In genomic region chr16:57398387-57399214, GRCm38 (mm10) we compare ENCODE assay signal across 9 mouse cellular contexts. TPM values are rescaled to one million over a fixed set of nuclear protein-coding genes. Genes with fewer than 3 reads are reported as not detected.
DNase-seq lines count a peak whose midpoint lies in the region; ATAC-seq and TF ChIP-seq lines count a peak whose summit lies in the region.
"Had no signal": no experiment of that assay in that cellular context is flagged by ENCODE, and none has a peak within 500 bp of the region (broad histone marks: within the 10 kb centered on the region; RNA-seq: fewer than 3 reads in every experiment).

No protein-coding gene starts in this region.

- peak; percentile 63 to 71 for DNase-seq in CD8-positive naive resting alpha-beta T cell, adult 2 months (ENCODE audit: low read depth in 2 of 2, low spot score in 2 of 2)
- DNase-seq in forebrain, embryonic 10.5 days (ENCODE audit: extremely low spot score, low spot score), result peak; percentile 49
- peak; percentile 77 to 80 for DNase-seq in heart, postnatal 36 days
- DNase-seq in layer of hippocampus, adult 11-12 months (ENCODE audit: low spot score), result peak; percentile 74
- DNase-seq in ovary, postnatal 36 days (ENCODE audit: low spot score), result peak; percentile 41
- DNase-seq in thymus, postnatal 25 days, result peak; percentile 69

- TF ChIP-seq POLR2A in bone marrow, adult 2 months (IDR thresholded peaks at IDR 0.05; ENCODE audit: borderline replicate concordance, control insufficient read depth, low read depth, low read length), result no peak

- H3K27ac ChIP-seq in bone marrow, adult 2 months (ENCODE audit: control insufficient read depth, insufficient read depth, low read depth, low read length, poor library complexity), result no peak overlapping the region
- H3K27ac ChIP-seq in forebrain, embryonic 10.5 days, result no peak overlapping the region
- H3K27ac ChIP-seq in lung, embryonic 15.5 days, result 0 out of 2 replicates have a peak overlapping the region, but pooled peaks have one; percentile 4
- H3K27ac ChIP-seq: embryonic facial prominence, embryonic 15.5 days had no signal

- no peak overlapping the region for H3K9ac ChIP-seq in lung, embryonic 15.5 days
- H3K9ac ChIP-seq: embryonic facial prominence, embryonic 15.5 days had no signal

- TF ChIP-seq CTCF in bone marrow, adult 2 months (IDR thresholded peaks at IDR 0.05; ENCODE audit: control insufficient read depth, insufficient read depth, low read length), result peak; percentile 34

- no peak overlapping the region for H3K4me2 ChIP-seq in lung, embryonic 15.5 days
- H3K4me2 ChIP-seq: embryonic facial prominence, embryonic 15.5 days had no signal

- 63% methylated on average over 18 of the region's 18 CpGs for WGBS in bone marrow, adult 2 months
- WGBS in forebrain, embryonic 10.5 days, result 58% methylated on average over 18 of the region's 18 CpGs
- 49% methylated on average over 18 of the region's 18 CpGs for whole genome bisulfite sequencing in lung, embryonic 15.5 days

- H3K4me1 ChIP-seq in bone marrow, adult 2 months (ENCODE audit: control insufficient read depth, insufficient read depth, low read length), result no peaks in the 10 kb centered on the region; the same call in 1 of the 2 replicates
- H3K4me1 ChIP-seq in forebrain, embryonic 10.5 days, result peaks cover 13% of the 10 kb centered on the region
- H3K4me1 ChIP-seq in lung, embryonic 15.5 days, result peaks cover 28% of the 10 kb centered on the region

- no peaks in the 10 kb centered on the region for H3K9me3 ChIP-seq in forebrain, embryonic 10.5 days
- no peaks in the 10 kb centered on the region for H3K9me3 ChIP-seq in lung, embryonic 15.5 days
- H3K9me3 ChIP-seq: embryonic facial prominence, embryonic 15.5 days had no signal

- ATAC-seq in lung, embryonic 15.5 days (ENCODE audit: borderline replicate concordance, extremely low read depth, low FRiP score, low TSS enrichment), result peak; percentile 23; the same call in 1 of the 2 replicates

- intact Hi-C loops in heart, postnatal 36 days (cut with DNase I), result loop anchor here (1.0 to 2.0 kb wide), 4 partner anchors 36 to 178 kb away; no protein-coding TSS in a partner anchor

- no peaks in the 10 kb centered on the region for H3K36me3 ChIP-seq in forebrain, embryonic 10.5 days (replicated peaks)
- no peaks in the 10 kb centered on the region for H3K36me3 ChIP-seq in lung, embryonic 15.5 days
- H3K36me3 ChIP-seq: embryonic facial prominence, embryonic 15.5 days had no signal

- H3K27me3 ChIP-seq in forebrain, embryonic 10.5 days (ENCODE audit: poor library complexity, severe bottlenecking), result no peaks in the 10 kb centered on the region
- no peaks in the 10 kb centered on the region for H3K27me3 ChIP-seq in lung, embryonic 15.5 days
- H3K27me3 ChIP-seq: embryonic facial prominence, embryonic 15.5 days had no signal

- H3K4me3 ChIP-seq in bone marrow, adult 2 months (replicated peaks; ENCODE audit: control insufficient read depth, low read depth, low read length), result no peak overlapping the region
- H3K4me3 ChIP-seq in forebrain, embryonic 10.5 days, result no peak overlapping the region
- H3K4me3 ChIP-seq in lung, embryonic 15.5 days, result no peak overlapping the region
- H3K4me3 ChIP-seq: embryonic facial prominence, embryonic 15.5 days had no signal

RNA-seq across cellular contexts. Expression of gene Filip1l, which starts 45.7 kb away (rescaled TPM):
- polyA plus RNA-seq in bone marrow, adult 2 months (2011; ENCODE audit: insufficient read depth, insufficient read length, low replicate concordance, missing spikeins), result 10.6 and 13.8 TPM in 2 replicates
- polyA plus RNA-seq in forebrain, embryonic 10.5 days (2016; fragmentation: Nextera tagmentation; extraction: Ambion mirVana), result 6.3 and 6.7 TPM in 2 replicates
- 10 to 100 TPM; 35.4 to 37.8 TPM for total RNA-seq in heart, postnatal 36 days (2021)
- polyA plus RNA-seq in lung, embryonic 15.5 days (2015; fragmentation: Nextera tagmentation; extraction: Ambion mirVana), result 28.0 and 28.8 TPM in 2 replicates
